Mouse (Mus musculus) heart, postnatal 25 days (tissue): ENCODE measurements around the gene Epc2. TPM values are rescaled to one million over a fixed set of nuclear protein-coding genes. Genes with fewer than 3 reads are reported as not detected.
A peak's percentile ranks its signal among the peaks of the same experiment; 100 is the strongest.
"Not testable (repeated sequence)": the region's sequence is repeated elsewhere in the genome, so short reads cannot be mapped to it uniquely, and the experiment has no call there.

ENCODE experiments used
- DNase-seq: peaks from one replicate; pipeline ENCODE4 v3.0.0; 2022; ENCODE audit warnings: low spot score
- intact Hi-C: fragments of 180-260 bp; cut with DNase I; formaldehyde crosslinking; loops from one replicate; pipeline ENCODE4 v1.15.1; 2025
- total RNA-seq, 2 experiments: library from RNA; stranded (reverse); gene quantifications; 2 replicates each; pipeline ENCODE4 v1.2.3; 2021

The Epc2 gene
- total RNA-seq, 2 experiments from 2014 or later, result 17.9 to 18.3 TPM

GRCm38 (mm10) chr2:49467038-49467437 lies 15.8 kb downstream of the Epc2 start:
- no peak for DNase-seq
- intact Hi-C loops, result no loop called here

GRCm38 (mm10) chr2:49471188-49471587 lies 19.9 kb downstream of the Epc2 start:
- intact Hi-C loops, result no loop called here

DNA sequence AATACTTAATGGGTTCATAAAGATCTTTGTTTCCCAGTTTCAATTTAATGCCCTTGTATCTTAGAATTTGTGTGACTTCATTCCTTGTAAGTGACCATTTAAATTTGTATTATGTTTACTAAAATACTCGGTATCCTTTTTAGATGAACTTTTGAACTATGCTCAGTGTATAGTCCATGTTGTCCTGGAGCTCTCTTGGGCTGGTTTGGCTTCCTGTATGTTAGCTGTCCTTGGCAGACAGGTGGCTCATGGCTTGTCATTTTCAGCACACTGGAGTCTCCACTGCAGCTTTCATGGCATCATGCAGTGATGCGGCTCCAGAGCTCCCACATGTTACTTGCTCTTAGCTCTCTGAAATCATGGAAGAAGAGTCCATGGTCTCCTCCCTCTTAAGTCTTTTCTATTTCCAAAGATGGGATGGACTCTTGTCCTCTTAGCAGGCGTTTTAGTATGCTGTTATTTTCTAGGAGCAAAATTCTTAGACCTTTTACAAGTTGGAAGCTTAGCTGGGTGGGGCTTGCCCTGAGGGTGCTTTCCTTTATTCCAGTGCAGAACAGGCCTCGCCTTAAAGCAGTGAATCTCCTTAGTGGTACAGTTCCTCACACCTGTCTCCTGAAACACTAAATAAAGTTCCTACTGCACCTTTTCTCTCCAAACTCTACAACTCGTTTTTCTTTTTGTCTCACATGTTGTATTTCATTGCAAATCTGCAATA lies 20.5 kb downstream of the Epc2 start:
- no peak for DNase-seq
- intact Hi-C loops, result no loop called here

More at GRCm38 (mm10) chr2:49471188-49471587, 19.9 kb downstream of the Epc2 start:
- no peak for DNase-seq

DNA sequence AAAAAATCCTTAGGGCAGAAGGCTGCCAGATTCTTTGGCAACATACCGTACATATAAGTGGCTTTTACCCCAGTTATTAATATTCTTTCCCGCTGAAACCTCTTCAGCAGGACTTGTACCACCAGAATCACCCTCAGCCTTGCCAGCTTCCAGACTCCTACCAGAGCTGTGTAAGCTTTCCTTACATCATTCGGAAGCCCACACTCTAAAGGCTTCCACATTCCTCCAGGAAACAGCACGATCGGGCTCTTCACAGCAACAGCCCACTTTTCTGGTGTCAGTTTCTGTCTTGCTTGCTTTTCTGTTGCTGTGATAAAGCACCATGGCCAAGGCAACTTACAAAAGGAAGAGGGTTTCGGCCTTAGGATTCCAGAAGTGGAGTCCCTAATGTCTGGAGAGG lies 21.2 kb downstream of the Epc2 start:
- intact Hi-C loops, result no loop called here
- no peak for DNase-seq

GRCm38 (mm10) chr2:49482146-49482545 lies 30.9 kb downstream of the Epc2 start:
- no peak for DNase-seq
- intact Hi-C loops, result no loop called here

GRCm38 (mm10) chr2:49483382-49483781 lies 32.1 kb downstream of the Epc2 start:
- no peak for DNase-seq
- intact Hi-C loops, result no loop called here

DNA sequence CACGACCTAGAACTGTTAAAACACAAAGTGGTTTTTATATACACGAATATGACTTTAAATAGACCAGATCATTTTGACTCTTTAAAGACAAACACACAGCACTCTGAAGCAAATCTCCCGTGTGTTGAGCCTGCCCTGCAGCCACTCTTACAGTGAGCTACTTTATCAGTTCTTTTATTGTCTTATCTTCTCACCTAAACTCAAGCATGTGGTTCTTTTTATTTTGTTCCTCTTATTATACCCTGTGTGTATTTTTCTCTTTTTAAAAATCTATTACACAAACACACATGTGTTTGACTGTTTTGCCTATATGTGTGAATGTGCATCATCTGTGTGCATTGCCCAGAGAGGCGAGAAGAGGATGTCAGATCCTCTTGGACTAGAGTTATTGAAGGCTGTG lies 50.1 kb downstream of the Epc2 start:
- intact Hi-C loops, result loop anchor here (10.0 kb wide), 1 partner anchor 147 kb away; no protein-coding TSS in a partner anchor
- DNase-seq, result no peak

DNA sequence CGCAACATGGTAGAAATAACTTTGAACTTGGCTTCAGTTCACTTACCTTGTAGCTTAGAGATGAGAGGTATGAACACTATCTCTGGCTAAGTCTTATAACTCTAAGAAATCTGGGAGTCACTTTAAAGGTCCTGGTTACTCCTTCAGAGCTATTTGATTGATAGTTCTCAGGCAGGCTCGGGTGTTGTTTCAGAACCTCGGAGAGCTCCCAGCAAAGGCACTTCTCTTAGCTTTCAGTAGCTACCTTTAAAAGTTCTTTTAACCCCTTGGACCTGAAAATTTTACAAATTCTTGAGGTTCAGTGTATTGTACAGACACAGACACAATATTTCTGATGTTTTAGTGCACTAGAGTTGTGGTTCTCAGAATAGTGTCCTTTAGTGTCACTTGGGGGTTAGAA lies 52.3 kb downstream of the Epc2 start:
- no peak for DNase-seq
- intact Hi-C loops, result loop anchor here (10.0 kb wide), 1 partner anchor 149 kb away; no protein-coding TSS in a partner anchor

DNA sequence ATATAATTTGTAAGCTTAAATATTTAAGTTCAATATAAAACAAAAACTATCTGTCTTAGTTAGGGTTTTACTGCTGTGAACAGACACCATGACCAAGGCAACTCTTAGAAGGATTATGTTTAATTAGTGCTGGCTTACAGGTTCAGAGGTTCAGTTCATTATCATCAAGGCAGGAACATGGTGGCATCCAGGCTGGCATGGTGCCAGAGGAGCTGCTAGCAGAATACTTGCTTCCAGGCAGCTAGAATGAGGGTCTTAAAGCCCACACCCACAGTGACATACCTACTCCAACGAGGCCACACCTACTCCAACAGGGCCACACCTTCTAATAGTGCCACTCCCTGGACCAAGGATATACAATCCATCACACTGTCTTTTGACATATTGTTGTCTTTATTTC lies 53.9 kb downstream of the Epc2 start:
- not testable (repeated sequence) for DNase-seq
- intact Hi-C loops, result loop anchor here (10.0 kb wide), 1 partner anchor 150 kb away; no protein-coding TSS in a partner anchor

- DNase-seq, result no peak
- intact Hi-C loops, result no loop called here
These were observed 59.5 kb downstream of the Epc2 start for GRCm38 (mm10) chr2:49510832-49511231.

- intact Hi-C loops, result loop anchor here (5.0 kb wide), 1 partner anchor 64 kb away; the partner anchor contains the start of gene Epc2
- peak; percentile 5 for DNase-seq
These were observed 64.7 kb downstream of the Epc2 start for GRCm38 (mm10) chr2:49516011-49516410.

DNA sequence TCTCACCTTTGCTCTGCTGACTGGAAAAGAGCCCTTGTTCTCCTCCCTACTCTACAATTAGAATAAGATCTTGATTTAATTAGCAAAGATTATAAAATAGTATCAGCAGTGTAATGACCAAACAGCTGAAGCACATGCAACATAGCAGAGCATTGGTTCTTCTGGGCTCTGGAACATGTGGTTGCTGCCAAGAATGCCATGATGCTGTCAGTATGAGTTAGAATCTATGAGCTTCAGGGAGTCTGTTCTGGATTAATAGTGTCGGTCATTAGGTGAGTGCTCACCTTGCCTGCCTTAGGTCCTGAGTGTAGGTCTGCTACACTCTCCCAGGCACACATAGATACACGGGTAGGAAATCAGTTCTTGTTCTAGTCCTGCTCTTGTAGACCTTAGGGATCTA lies 69.1 kb downstream of the Epc2 start:
- intact Hi-C loops, result no loop called here

GRCm38 (mm10) chr2:49520989-49521388 lies 69.7 kb downstream of the Epc2 start:
- DNase-seq, result no peak
- intact Hi-C loops, result no loop called here

More for the DNA sequence above, 69.1 kb downstream of the Epc2 start:
- no peak for DNase-seq

GRCm38 (mm10) chr2:49521564-49521963 lies 70.3 kb downstream of the Epc2 start:
- DNase-seq, result no peak
- intact Hi-C loops, result no loop called here

DNA sequence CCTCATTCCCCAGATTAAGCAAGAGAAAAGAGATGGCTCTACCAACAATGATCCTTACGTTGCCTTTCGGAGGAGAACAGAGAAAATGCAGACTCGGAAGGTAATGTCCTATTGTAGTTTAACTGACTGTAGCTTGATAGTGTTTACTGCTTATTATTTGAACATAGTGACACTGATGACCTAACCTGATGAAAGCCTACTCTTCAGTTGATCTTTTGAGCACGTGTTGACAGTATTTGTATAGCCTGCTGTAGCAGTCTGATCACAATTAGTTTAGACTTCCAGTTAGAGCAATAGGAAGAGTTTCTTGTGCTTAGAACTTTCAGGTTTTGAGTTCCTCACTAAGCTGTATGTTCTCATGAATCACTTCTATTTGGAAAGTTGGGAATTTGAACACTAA lies 71.3 kb downstream of the Epc2 start:
- no peak for DNase-seq
- intact Hi-C loops, result no loop called here

DNA sequence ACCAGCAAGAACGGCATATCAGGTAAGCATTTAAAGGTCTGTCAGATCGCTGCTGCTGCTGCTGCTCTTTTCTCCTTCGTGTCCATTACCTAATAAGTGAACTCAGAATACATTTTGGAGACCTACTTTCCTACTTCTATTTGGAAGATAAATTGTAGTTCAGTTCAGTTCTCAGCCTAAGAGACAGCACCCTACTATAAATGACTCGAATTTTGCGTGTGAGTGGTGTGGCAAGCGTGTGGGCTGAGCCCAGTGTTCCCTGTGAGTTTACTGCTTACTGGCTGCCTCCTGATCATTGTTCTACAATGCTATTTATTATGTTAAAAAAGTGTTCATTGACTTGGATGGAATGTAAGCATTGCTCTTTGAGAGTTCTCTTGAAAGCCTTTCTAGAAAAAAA lies 85.9 kb downstream of the Epc2 start:
- DNase-seq, result no peak
- intact Hi-C loops, result no loop called here

GRCm38 (mm10) chr2:49538056-49538455 lies 86.8 kb downstream of the Epc2 start:
- intact Hi-C loops, result no loop called here

DNA sequence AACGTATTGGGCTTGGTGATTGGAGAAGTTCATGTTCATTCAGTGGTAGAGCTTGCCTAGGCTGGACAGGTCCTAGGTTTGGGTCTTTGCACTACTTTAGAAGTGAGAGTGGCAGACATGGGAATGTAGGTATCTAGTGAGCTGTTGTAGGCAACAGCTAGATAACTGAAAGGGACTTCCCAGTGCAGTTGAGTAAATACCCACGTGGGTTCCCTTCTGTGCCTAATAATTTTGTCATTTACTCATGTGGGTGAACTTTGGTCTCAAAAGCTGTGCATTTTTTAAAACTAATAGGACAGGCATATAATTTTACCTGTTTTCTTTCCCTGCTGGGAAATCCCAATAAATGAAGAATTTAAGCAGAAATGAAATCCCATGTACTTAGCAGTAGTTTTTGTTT lies 88.5 kb downstream of the Epc2 start:
- intact Hi-C loops, result no loop called here

More at GRCm38 (mm10) chr2:49538056-49538455, 86.8 kb downstream of the Epc2 start:
- DNase-seq, result no peak

GRCm38 (mm10) chr2:49547813-49548212 lies 96.5 kb downstream of the Epc2 start:
- no peak for DNase-seq
- intact Hi-C loops, result no loop called here

More for the DNA sequence above, 88.5 kb downstream of the Epc2 start:
- no peak for DNase-seq

- no peak for DNase-seq
- intact Hi-C loops, result no loop called here
These were observed 97.2 kb downstream of the Epc2 start for GRCm38 (mm10) chr2:49548492-49548891.

DNA sequence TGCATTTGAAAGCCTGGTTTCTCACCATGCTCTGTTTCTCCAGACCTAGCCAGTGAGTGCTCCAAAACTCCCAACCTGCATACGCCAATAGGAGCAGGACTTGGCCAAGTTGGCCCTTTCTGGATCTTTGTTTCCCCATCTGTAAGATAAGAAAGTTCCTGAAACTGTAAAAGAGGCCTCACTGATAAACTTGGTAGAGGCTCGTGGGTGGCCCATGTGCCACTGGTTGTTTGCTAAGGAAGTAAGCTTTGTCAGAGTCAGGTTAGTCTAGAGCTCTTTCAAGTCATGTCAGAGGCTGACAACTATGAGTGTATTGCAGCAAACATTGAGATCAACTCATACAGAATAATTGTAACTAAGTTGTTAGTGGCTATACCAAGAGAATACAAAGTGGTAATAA lies 101.8 kb downstream of the Epc2 start:
- intact Hi-C loops, result no loop called here
- no peak for DNase-seq

- intact Hi-C loops, result no loop called here
- no peak for DNase-seq
These were observed 106.1 kb downstream of the Epc2 start for GRCm38 (mm10) chr2:49557339-49557738.
